Mouse (Mus musculus) lung, embryonic 15.5 days (tissue): ENCODE data around the gene Snap25. TPM values are rescaled to one million over a fixed set of nuclear protein-coding genes. Genes with fewer than 3 reads are reported as not detected.

Experiments
- ATAC-seq: fragments of 200-750 bp; cut with Nextera tagmentation; 2 replicates; pipeline ENCODE4 v1.8.0; 2017; ENCODE audit warnings: moderate number of reproducible peaks, borderline replicate concordance; ENCODE audit not compliant: low FRiP score, low TSS enrichment; ENCODE audit errors: extremely low read depth
- H3K27ac ChIP-seq: fragments of 300-500 bp; sonication (generic); 2 replicates; pipeline ENCODE4 v1.5.1; 2015; ENCODE audit warnings: moderate library complexity, mild to moderate bottlenecking, inconsistent platforms
- H3K27me3 ChIP-seq: fragments of 300-500 bp; sonication (generic); 2 replicates; pipeline ENCODE4 v1.6.1; 2015; ENCODE audit warnings: inconsistent platforms
- H3K36me3 ChIP-seq: fragments of 300-500 bp; sonication (generic); 2 replicates; pipeline ENCODE4 v1.6.1; 2015; ENCODE audit warnings: inconsistent platforms
- H3K4me1 ChIP-seq: fragments of 300-500 bp; sonication (generic); 2 replicates; pipeline ENCODE4 v1.6.1; 2015; ENCODE audit warnings: inconsistent platforms
- H3K4me2 ChIP-seq: fragments of 300-500 bp; sonication (generic); 2 replicates; pipeline ENCODE4 v1.6.1; 2015; ENCODE audit warnings: inconsistent platforms, mild to moderate bottlenecking, moderate library complexity
- H3K4me3 ChIP-seq: fragments of 300-500 bp; sonication (generic); 2 replicates; pipeline ENCODE4 v1.5.1; 2015; ENCODE audit warnings: mild to moderate bottlenecking, inconsistent platforms
- H3K9ac ChIP-seq: fragments of 300-500 bp; sonication (generic); 2 replicates; pipeline ENCODE4 v1.6.1; 2015; ENCODE audit warnings: inconsistent platforms
- H3K9me3 ChIP-seq: fragments of 300-500 bp; sonication (generic); 2 replicates; pipeline ENCODE4 v1.6.1; 2016; ENCODE audit warnings: inconsistent platforms
- WGBS: fragments of 180-500 bp; shearing (Covaris S2); methylation state at CpG from one replicate; pipeline ENCODE4 v1.1.7; 2015; 5-methylcytosine and 5-hydroxymethylcytosine counted together
- polyA plus RNA-seq: library from polyadenylated mRNA; unstranded; fragments of >200 nt; fragmentation: Nextera tagmentation; extraction: Ambion mirVana; gene quantifications from 2 replicates; pipeline ENCODE4 v1.2.1, GENCODE M21; 2015

The Snap25 gene
- polyA plus RNA-seq, 1 experiment from 2014 or later: 1.6 TPM

- no peak overlapping the region for H3K27ac ChIP-seq
- WGBS: 43% methylated on average over 4 of the region's 4 CpGs
- H3K9ac ChIP-seq: no peak overlapping the region
- H3K36me3 ChIP-seq: no peaks in the 10 kb centered on the region
- H3K9me3 ChIP-seq: no peaks in the 10 kb centered on the region
- ATAC-seq: no peak
- H3K27me3 ChIP-seq: no peaks in the 10 kb centered on the region
- H3K4me2 ChIP-seq: no peak overlapping the region
- no peaks in the 10 kb centered on the region for H3K4me1 ChIP-seq
- no peak overlapping the region for H3K4me3 ChIP-seq
These were observed 75.1 kb downstream of the Snap25 start for GRCm38 (mm10) chr2:136788379-136788778.

GRCm38 (mm10) chr2:136796518-136796917 lies 83.3 kb downstream of the Snap25 start:
- Histone ChIP-seq H3K27ac (no peak overlapping the region), H3K36me3 (no peaks in the 10 kb centered on the region), H3K9ac (no peak overlapping the region), H3K4me2 (no peak overlapping the region), H3K4me3 (no peak overlapping the region), H3K4me1 (no peaks in the 10 kb centered on the region), H3K27me3 (no peaks in the 10 kb centered on the region), H3K9me3 (no peaks in the 10 kb centered on the region)
- WGBS: 57% methylated on average over 1 of the region's 1 CpGs
- ATAC-seq: no peak

GRCm38 (mm10) chr2:136798887-136799430 lies 85.7 kb downstream of the Snap25 start:
- no peak for ATAC-seq
- Histone ChIP-seq H3K9me3 (no peaks in the 10 kb centered on the region), H3K36me3 (no peaks in the 10 kb centered on the region), H3K9ac (no peak overlapping the region), H3K4me3 (no peak overlapping the region), H3K27ac (no peak overlapping the region), H3K4me1 (no peaks in the 10 kb centered on the region), H3K4me2 (no peak overlapping the region), H3K27me3 (no peaks in the 10 kb centered on the region)
- WGBS: 57% methylated on average over 2 of the region's 2 CpGs

GRCm38 (mm10) chr2:136801102-136801501 lies 87.8 kb downstream of the Snap25 start:
- Histone ChIP-seq H3K36me3 (no peaks in the 10 kb centered on the region), H3K4me1 (no peaks in the 10 kb centered on the region), H3K4me3 (no peak overlapping the region), H3K27me3 (no peaks in the 10 kb centered on the region), H3K27ac (no peak overlapping the region), H3K9ac (no peak overlapping the region), H3K9me3 (no peaks in the 10 kb centered on the region), H3K4me2 (no peak overlapping the region)
- ATAC-seq: no peak

- Histone ChIP-seq H3K9ac (no peak overlapping the region), H3K4me2 (no peak overlapping the region)
These were observed 88.8 kb downstream of the Snap25 start for GRCm38 (mm10) chr2:136802076-136802475.

GRCm38 (mm10) chr2:136803142-136803541 lies 89.9 kb downstream of the Snap25 start:
- H3K27ac ChIP-seq: no peak overlapping the region
- H3K9ac ChIP-seq: no peak overlapping the region
- H3K36me3 ChIP-seq: no peaks in the 10 kb centered on the region
- no peak overlapping the region for H3K4me2 ChIP-seq
- WGBS: 74% methylated on average over 7 of the region's 7 CpGs
- H3K27me3 ChIP-seq: no peaks in the 10 kb centered on the region
- no peak for ATAC-seq
- no peak overlapping the region for H3K4me3 ChIP-seq
- H3K4me1 ChIP-seq: no peaks in the 10 kb centered on the region
- H3K9me3 ChIP-seq: no peaks in the 10 kb centered on the region

More at GRCm38 (mm10) chr2:136802076-136802475, 88.8 kb downstream of the Snap25 start:
- no peaks in the 10 kb centered on the region for H3K9me3 ChIP-seq
- no peaks in the 10 kb centered on the region for H3K36me3 ChIP-seq
- 59% methylated on average over 3 of the region's 3 CpGs for WGBS
- no peaks in the 10 kb centered on the region for H3K4me1 ChIP-seq
- no peaks in the 10 kb centered on the region for H3K27me3 ChIP-seq
- no peak overlapping the region for H3K27ac ChIP-seq
- H3K4me3 ChIP-seq: no peak overlapping the region
- ATAC-seq: no peak

- Histone ChIP-seq H3K4me3 (no peak overlapping the region), H3K9me3 (no peaks in the 10 kb centered on the region), H3K36me3 (no peaks in the 10 kb centered on the region), H3K4me2 (no peak overlapping the region), H3K9ac (no peak overlapping the region), H3K27ac (no peak overlapping the region), H3K4me1 (no peaks in the 10 kb centered on the region), H3K27me3 (no peaks in the 10 kb centered on the region)
- no peak for ATAC-seq
- 64% methylated on average over 8 of the region's 8 CpGs for WGBS
These were observed 94.9 kb downstream of the Snap25 start for GRCm38 (mm10) chr2:136807992-136808726.

- ATAC-seq: no peak
These were observed 98.1 kb downstream of the Snap25 start for GRCm38 (mm10) chr2:136811331-136811730.

GRCm38 (mm10) chr2:136816717-136817400 lies 103.6 kb downstream of the Snap25 start:
- no peak for ATAC-seq
- WGBS: 79% methylated on average over 9 of the region's 9 CpGs

More at GRCm38 (mm10) chr2:136811331-136811730, 98.1 kb downstream of the Snap25 start:
- Histone ChIP-seq H3K27me3 (no peaks in the 10 kb centered on the region), H3K4me1 (no peaks in the 10 kb centered on the region), H3K4me2 (no peak overlapping the region), H3K36me3 (no peaks in the 10 kb centered on the region), H3K4me3 (no peak overlapping the region), H3K27ac (no peak overlapping the region), H3K9ac (no peak overlapping the region), H3K9me3 (no peaks in the 10 kb centered on the region)
- WGBS: 94% methylated on average over 1 of the region's 1 CpGs

GRCm38 (mm10) chr2:136823751-136824716 lies 110.8 kb downstream of the Snap25 start:
- Histone ChIP-seq H3K4me1 (no peaks in the 10 kb centered on the region), H3K27me3 (no peaks in the 10 kb centered on the region), H3K4me2 (no peak overlapping the region), H3K4me3 (no peak overlapping the region), H3K27ac (no peak overlapping the region), H3K9me3 (no peaks in the 10 kb centered on the region), H3K36me3 (no peaks in the 10 kb centered on the region), H3K9ac (no peak overlapping the region)
- ATAC-seq: no peak
- WGBS: 23% methylated on average over 5 of the region's 5 CpGs

More at GRCm38 (mm10) chr2:136816717-136817400, 103.6 kb downstream of the Snap25 start:
- H3K9ac ChIP-seq: no peak overlapping the region
- H3K4me3 ChIP-seq: no peak overlapping the region
- no peaks in the 10 kb centered on the region for H3K36me3 ChIP-seq
- no peaks in the 10 kb centered on the region for H3K4me1 ChIP-seq
- no peak overlapping the region for H3K4me2 ChIP-seq
- no peaks in the 10 kb centered on the region for H3K27me3 ChIP-seq
- no peaks in the 10 kb centered on the region for H3K9me3 ChIP-seq
- H3K27ac ChIP-seq: no peak overlapping the region

GRCm38 (mm10) chr2:136827612-136828011 lies 114.4 kb downstream of the Snap25 start:
- Histone ChIP-seq H3K4me2 (no peak overlapping the region), H3K27ac (no peak overlapping the region), H3K36me3 (no peaks in the 10 kb centered on the region), H3K9me3 (no peaks in the 10 kb centered on the region), H3K4me1 (no peaks in the 10 kb centered on the region), H3K9ac (no peak overlapping the region), H3K4me3 (no peak overlapping the region), H3K27me3 (no peaks in the 10 kb centered on the region)
- ATAC-seq: no peak; the same call in 1 of the 2 replicates
- 52% methylated on average over 4 of the region's 4 CpGs for WGBS
